Mouse (Mus musculus) C3H10T1/2 (cell line): Measurements from ENCODE around the gene Olfr857. TPM values are rescaled to one million over a fixed set of nuclear protein-coding genes. Genes with fewer than 3 reads are reported as not detected.

Experiments used
- polyA plus RNA-seq, 2 experiments: library from polyadenylated mRNA; unstranded; fragments of >200 nt; fragmentation: generic; extraction: Trizol; gene quantifications; one replicate each; pipeline ENCODE4 v1.2.1; 2012; ENCODE audit warnings: missing spikeins in 2 of 2

Gene Olfr857
- polyA plus RNA-seq: not detected

GRCm38 (mm10) chr9:19709133-19709532 lies at the start of gene Olfr857:
Gene Olfr857 (plus strand): TSS chr9:19709433.

Other genes with a start within 250 kb of the Olfr857 start
- gene Olfr850, start 231.2 kb upstream of the Olfr857 start, polyA plus RNA-seq: not detected
- not detected for gene Olfr851, start 216.1 kb upstream of the Olfr857 start, polyA plus RNA-seq
- not detected for gene Olfr853, start 168.4 kb upstream of the Olfr857 start, polyA plus RNA-seq
- not detected for gene Olfr854, start 142.1 kb upstream of the Olfr857 start, polyA plus RNA-seq
- not detected for gene Olfr855, start 126.8 kb upstream of the Olfr857 start, polyA plus RNA-seq
- gene Zfp317, start 87.3 kb upstream of the Olfr857 start, polyA plus RNA-seq: 1 to 10 TPM in 1 of 2 experiments, under 1 TPM in 1; 0.19 to 3.8 TPM
- gene Olfr58, start 70.8 kb downstream of the Olfr857 start, polyA plus RNA-seq: not detected
- not detected for gene Olfr859, start 95.5 kb downstream of the Olfr857 start, polyA plus RNA-seq
- gene Olfr860, start 140.3 kb downstream of the Olfr857 start, polyA plus RNA-seq: not detected
- gene Olfr862, start 178.6 kb downstream of the Olfr857 start, polyA plus RNA-seq: not detected
- 1 to 10 TPM in 1 of 2 experiments, under 1 TPM in 1; 0.21 to 1.2 TPM for gene Olfr77, start 207.4 kb downstream of the Olfr857 start, polyA plus RNA-seq